Mouse (Mus musculus) heart, embryonic 16.5 days (tissue): ENCODE measurements around the gene Cmtm4. TPM values are rescaled to one million over a fixed set of nuclear protein-coding genes. Genes with fewer than 3 reads are reported as not detected.

ENCODE experiments used
- ATAC-seq: fragments of 200-750 bp; cut with Nextera tagmentation; replicated peaks from 2 replicates; pipeline ENCODE4 v1.8.0; 2017; ENCODE audit warnings: moderate number of reproducible peaks; ENCODE audit not compliant: insufficient read depth, low FRiP score; ENCODE audit errors: extremely low read depth
- H3K27ac ChIP-seq: fragments of 300-500 bp; sonication (generic); 2 replicates; pipeline ENCODE4 v1.5.1; 2014; ENCODE audit warnings: mild to moderate bottlenecking, low read length, control low read depth, moderate library complexity
- H3K27me3 ChIP-seq: fragments of 300-500 bp; sonication (generic); 2 replicates; pipeline ENCODE4 v1.6.1; 2014; ENCODE audit warnings: low read length, mixed read lengths; ENCODE audit not compliant: control insufficient read depth, insufficient read depth
- H3K36me3 ChIP-seq: fragments of 300-500 bp; sonication (generic); 2 replicates; pipeline ENCODE4 v1.6.1; 2014; ENCODE audit not compliant: control insufficient read depth, insufficient read depth
- H3K4me1 ChIP-seq: fragments of 300-500 bp; sonication (generic); 2 replicates; pipeline ENCODE4 v1.6.1; 2014; ENCODE audit warnings: low read length, mixed read lengths; ENCODE audit not compliant: control insufficient read depth, insufficient read depth
- H3K4me2 ChIP-seq: fragments of 300-500 bp; sonication (generic); 2 replicates; pipeline ENCODE4 v1.6.1; 2014; ENCODE audit warnings: low read depth, mild to moderate bottlenecking, control low read depth, low read length
- H3K4me3 ChIP-seq: fragments of 300-500 bp; sonication (generic); 2 replicates; pipeline ENCODE4 v1.5.1; 2014; ENCODE audit warnings: mild to moderate bottlenecking, control low read depth, low read length
- H3K9ac ChIP-seq: fragments of 300-500 bp; sonication (generic); 2 replicates; pipeline ENCODE4 v1.6.1; 2014; ENCODE audit warnings: low read length, control low read depth
- H3K9me3 ChIP-seq: fragments of 300-500 bp; sonication (generic); replicated peaks from 2 replicates; pipeline ENCODE4 v1.6.1; 2016; ENCODE audit warnings: low read length; ENCODE audit not compliant: control insufficient read depth
- WGBS: fragments of 180-500 bp; shearing (Covaris S2); extraction: QIAGEN DNeasy Blood & Tissue Kit; methylation state at CpG from one replicate; pipeline ENCODE4 v1.1.7; 2014; 5-methylcytosine and 5-hydroxymethylcytosine counted together
- polyA plus RNA-seq: library from polyadenylated mRNA; unstranded; fragments of >200 nt; fragmentation: Nextera tagmentation; extraction: Ambion mirVana; gene quantifications from 2 replicates; pipeline ENCODE4 v1.2.1, GENCODE M21; 2015

Cmtm4 gene
- polyA plus RNA-seq, 1 experiment from 2014 or later, result 1.3 TPM

- Histone ChIP-seq H3K27me3 (no peaks in the 10 kb centered on the region), H3K27ac (peak overlapping the region; percentile 25; the same call in 1 of the 2 replicates), H3K4me3 (no peak overlapping the region), H3K4me1 (peaks cover 32% of the 10 kb centered on the region), H3K9ac (no peak overlapping the region), H3K36me3 (no peaks in the 10 kb centered on the region), H3K4me2 (no peak overlapping the region), H3K9me3 (no peaks in the 10 kb centered on the region)
- ATAC-seq, result no peak
- 66% methylated on average over 11 of the region's 11 CpGs for WGBS
Measured at GRCm38 (mm10) chr8:104374269-104374668, 21.3 kb downstream of the Cmtm4 start.

GRCm38 (mm10) chr8:104373779-104374178, 21.8 kb downstream of the Cmtm4 start:
- Histone ChIP-seq H3K9ac (no peak overlapping the region), H3K4me3 (no peak overlapping the region), H3K4me2 (no peak overlapping the region), H3K27ac (peak overlapping the region; percentile 25; the same call in 1 of the 2 replicates), H3K9me3 (no peaks in the 10 kb centered on the region), H3K27me3 (no peaks in the 10 kb centered on the region), H3K4me1 (peaks cover 32% of the 10 kb centered on the region), H3K36me3 (no peaks in the 10 kb centered on the region)
- no peak for ATAC-seq
- 69% methylated on average over 11 of the region's 11 CpGs for WGBS

GRCm38 (mm10) chr8:104371121-104371520, 24.5 kb downstream of the Cmtm4 start:
- Histone ChIP-seq H3K4me3 (no peak overlapping the region), H3K9ac (no peak overlapping the region), H3K4me2 (no peak overlapping the region), H3K27ac (no peak overlapping the region), H3K36me3 (no peaks in the 10 kb centered on the region), H3K4me1 (peaks cover 29% of the 10 kb centered on the region), H3K9me3 (no peaks in the 10 kb centered on the region), H3K27me3 (no peaks in the 10 kb centered on the region)
- ATAC-seq, result no peak
- 90% methylated on average over 6 of the region's 6 CpGs for WGBS

GRCm38 (mm10) chr8:104370071-104370470, 25.5 kb downstream of the Cmtm4 start:
- no peak overlapping the region for H3K4me3 ChIP-seq
- H3K4me2 ChIP-seq, result no peak overlapping the region
- H3K9ac ChIP-seq, result no peak overlapping the region
- H3K27ac ChIP-seq, result no peak overlapping the region
- H3K9me3 ChIP-seq, result no peaks in the 10 kb centered on the region
- H3K4me1 ChIP-seq, result peaks cover 19% of the 10 kb centered on the region
- no peaks in the 10 kb centered on the region for H3K27me3 ChIP-seq
- 69% methylated on average over 6 of the region's 6 CpGs for WGBS
- no peaks in the 10 kb centered on the region for H3K36me3 ChIP-seq
- ATAC-seq, result no peak

- no peaks in the 10 kb centered on the region for H3K36me3 ChIP-seq
- H3K9ac ChIP-seq, result no peak overlapping the region
- H3K4me2 ChIP-seq, result no peak overlapping the region
- H3K4me3 ChIP-seq, result no peak overlapping the region
- WGBS, result 77% methylated on average over 12 of the region's 12 CpGs
- no peak for ATAC-seq
- H3K4me1 ChIP-seq, result peaks cover 15% of the 10 kb centered on the region
- H3K9me3 ChIP-seq, result no peaks in the 10 kb centered on the region
- no peaks in the 10 kb centered on the region for H3K27me3 ChIP-seq
- no peak overlapping the region for H3K27ac ChIP-seq
Measured at GRCm38 (mm10) chr8:104369591-104369990, 26.0 kb downstream of the Cmtm4 start.

- H3K27ac ChIP-seq, result no peak overlapping the region
- 69% methylated on average over 5 of the region's 5 CpGs for WGBS
- no peak overlapping the region for H3K4me3 ChIP-seq
- no peaks in the 10 kb centered on the region for H3K9me3 ChIP-seq
- H3K4me1 ChIP-seq, result peaks cover 6% of the 10 kb centered on the region
- H3K4me2 ChIP-seq, result no peak overlapping the region
- no peak for ATAC-seq
- no peaks in the 10 kb centered on the region for H3K27me3 ChIP-seq
- no peak overlapping the region for H3K9ac ChIP-seq
- H3K36me3 ChIP-seq, result no peaks in the 10 kb centered on the region
Measured at GRCm38 (mm10) chr8:104367398-104367797, 28.2 kb downstream of the Cmtm4 start.

GRCm38 (mm10) chr8:104365695-104366094, 29.9 kb downstream of the Cmtm4 start:
- no peak overlapping the region for H3K27ac ChIP-seq
- ATAC-seq, result no peak
- 93% methylated on average over 9 of the region's 9 CpGs for WGBS
- no peak overlapping the region for H3K4me2 ChIP-seq
- no peaks in the 10 kb centered on the region for H3K36me3 ChIP-seq
- H3K4me3 ChIP-seq, result no peak overlapping the region
- no peaks in the 10 kb centered on the region for H3K27me3 ChIP-seq
- no peak overlapping the region for H3K9ac ChIP-seq
- peaks cover 6% of the 10 kb centered on the region for H3K4me1 ChIP-seq
- no peaks in the 10 kb centered on the region for H3K9me3 ChIP-seq

- no peaks in the 10 kb centered on the region for H3K9me3 ChIP-seq
- no peaks in the 10 kb centered on the region for H3K36me3 ChIP-seq
- H3K4me2 ChIP-seq, result no peak overlapping the region
- H3K27ac ChIP-seq, result no peak overlapping the region
- H3K4me3 ChIP-seq, result no peak overlapping the region
- H3K9ac ChIP-seq, result no peak overlapping the region
- no peak for ATAC-seq
- peaks cover 3% of the 10 kb centered on the region; the same call in 1 of the 2 replicates for H3K4me1 ChIP-seq
- H3K27me3 ChIP-seq, result no peaks in the 10 kb centered on the region
- 79% methylated on average over 15 of the region's 15 CpGs for WGBS
Measured at GRCm38 (mm10) chr8:104359778-104360456, 35.7 kb downstream of the Cmtm4 start.

- Histone ChIP-seq H3K27me3 (no peaks in the 10 kb centered on the region), H3K4me3 (no peak overlapping the region), H3K36me3 (0 out of 2 replicates have a peak, but pooled peaks cover 2% of the 10 kb centered on the region), H3K9ac (no peak overlapping the region), H3K9me3 (no peaks in the 10 kb centered on the region), H3K4me1 (peaks cover 3% of the 10 kb centered on the region; the same call in 1 of the 2 replicates), H3K27ac (no peak overlapping the region), H3K4me2 (no peak overlapping the region)
- 80% methylated on average over 3 of the region's 3 CpGs for WGBS
- no peak for ATAC-seq
Measured at GRCm38 (mm10) chr8:104358637-104359036, 37.0 kb downstream of the Cmtm4 start.
